Mouse (Mus musculus) forebrain, embryonic 10.5 days (tissue): ENCODE measurements at regions not wholly inside any gene's neighbourhood (a gene's known extent, or its start where the extent isn't known, plus 50 kb on each side); places are given as distances from the start of the nearest gene placed in this dataset.

Experiments
- DNase-seq: peaks from one replicate; pipeline ENCODE4 v3.0.0-alpha.2; 2017; ENCODE audit warnings: low spot score; ENCODE audit errors: extremely low spot score
- H3K27ac ChIP-seq: fragments of 300-500 bp; sonication (generic); 2 replicates; pipeline ENCODE4 v1.5.1; 2016; ENCODE audit warnings: mild to moderate bottlenecking
- H3K27me3 ChIP-seq: fragments of 300-500 bp; sonication (generic); 2 replicates; pipeline ENCODE4 v1.6.1; 2016; ENCODE audit warnings: mild to moderate bottlenecking; ENCODE audit not compliant: poor library complexity, severe bottlenecking
- H3K36me3 ChIP-seq: fragments of 300-500 bp; sonication (generic); replicated peaks from 2 replicates; pipeline ENCODE4 v1.6.1; 2016; ENCODE audit warnings: mild to moderate bottlenecking, moderate library complexity
- H3K4me1 ChIP-seq: fragments of 300-500 bp; sonication (generic); 2 replicates; pipeline ENCODE4 v1.6.1; 2016
- H3K4me3 ChIP-seq: fragments of 300-500 bp; sonication (generic); 2 replicates; pipeline ENCODE4 v1.5.1; 2016; ENCODE audit warnings: mild to moderate bottlenecking, moderate library complexity
- H3K9me3 ChIP-seq: fragments of 300-500 bp; sonication (generic); 2 replicates; pipeline ENCODE4 v1.6.1; 2016; ENCODE audit warnings: mild to moderate bottlenecking, moderate library complexity
- WGBS: fragments of 180-500 bp; shearing (Covaris S2); methylation state at CpG from one replicate; pipeline ENCODE4 v1.1.7; 2016; 5-methylcytosine and 5-hydroxymethylcytosine counted together

DNA sequence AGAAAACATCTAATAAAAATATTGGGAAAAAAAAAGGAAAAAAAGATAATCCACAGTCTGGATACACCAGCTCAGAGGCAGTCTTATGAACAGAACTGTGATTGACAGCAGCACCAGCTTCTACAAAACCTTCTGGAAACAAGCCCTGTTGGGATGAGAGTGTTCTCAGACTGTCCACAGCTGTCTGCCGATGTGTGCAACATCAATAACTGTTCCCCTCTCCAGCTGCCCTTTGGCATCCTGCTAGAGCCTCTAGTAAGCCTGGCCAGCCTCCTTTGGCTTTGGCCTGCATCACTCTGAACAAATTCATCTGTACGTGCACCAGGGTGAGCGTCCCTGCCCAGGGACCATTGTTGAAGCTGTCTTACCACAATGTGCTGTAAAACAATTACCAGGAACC lies 137.0 kb upstream of the Irs2 start:
- 91% methylated on average over 3 of the region's 3 CpGs for WGBS
- DNase-seq = no peak
- H3K4me1 ChIP-seq = no peaks in the 10 kb centered on the region
- no peak overlapping the region for H3K4me3 ChIP-seq
- H3K27me3 ChIP-seq = no peaks in the 10 kb centered on the region
- H3K36me3 ChIP-seq = no peaks in the 10 kb centered on the region
- no peaks in the 10 kb centered on the region for H3K9me3 ChIP-seq
- no peak overlapping the region for H3K27ac ChIP-seq

DNA sequence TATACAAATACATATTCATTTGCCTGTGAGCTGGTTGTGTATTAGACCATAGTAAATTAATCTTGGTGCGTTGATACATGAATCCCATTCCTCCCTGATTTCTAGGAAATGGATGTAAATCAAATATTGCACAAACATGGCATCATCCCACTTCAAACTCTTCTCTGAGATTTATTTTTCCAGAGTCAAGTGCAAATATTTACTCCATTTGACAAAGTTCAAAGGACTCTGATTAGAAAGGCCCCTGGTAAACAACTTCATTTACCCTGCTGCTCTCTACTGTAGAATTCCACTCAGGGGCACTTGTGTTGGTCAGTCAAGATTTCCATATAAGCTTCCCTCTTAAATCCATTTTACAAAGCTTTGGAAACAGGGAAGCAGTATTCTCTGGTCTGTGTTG lies 132.3 kb upstream of the Irs2 start:
- DNase-seq = no peak
- WGBS = 88% methylated on average over 1 of the region's 1 CpGs
- H3K36me3 ChIP-seq = no peaks in the 10 kb centered on the region
- no peaks in the 10 kb centered on the region for H3K27me3 ChIP-seq
- no peak overlapping the region for H3K27ac ChIP-seq
- no peaks in the 10 kb centered on the region for H3K9me3 ChIP-seq
- no peak overlapping the region for H3K4me3 ChIP-seq
- H3K4me1 ChIP-seq = no peaks in the 10 kb centered on the region

DNA sequence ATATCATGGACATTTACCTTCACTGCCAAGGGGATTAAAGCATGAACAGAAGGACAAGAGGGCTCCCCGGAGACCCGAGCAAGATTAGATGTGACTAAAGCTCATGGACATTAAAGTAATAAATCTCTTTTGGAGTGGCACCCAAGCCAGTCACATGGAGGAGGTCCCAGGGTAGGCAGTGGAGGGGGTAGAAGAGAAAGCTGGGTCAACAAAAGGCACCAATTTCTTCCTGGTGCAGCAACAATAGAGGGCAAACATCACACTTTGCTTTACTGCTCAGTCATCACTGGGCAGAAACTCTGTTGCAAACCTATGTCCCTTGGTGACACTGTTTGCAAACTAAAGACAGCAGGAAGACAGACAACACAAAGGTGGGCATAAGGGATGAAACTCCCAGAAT lies 131.0 kb upstream of the Irs2 start:
- H3K4me1 ChIP-seq = no peaks in the 10 kb centered on the region
- 87% methylated on average over 2 of the region's 2 CpGs for whole genome bisulfite sequencing
- H3K4me3 ChIP-seq = no peak overlapping the region
- no peak overlapping the region for H3K27ac ChIP-seq
- no peak for DNase-seq
- H3K9me3 ChIP-seq = no peaks in the 10 kb centered on the region
- H3K27me3 ChIP-seq = no peaks in the 10 kb centered on the region
- no peaks in the 10 kb centered on the region for H3K36me3 ChIP-seq

DNA sequence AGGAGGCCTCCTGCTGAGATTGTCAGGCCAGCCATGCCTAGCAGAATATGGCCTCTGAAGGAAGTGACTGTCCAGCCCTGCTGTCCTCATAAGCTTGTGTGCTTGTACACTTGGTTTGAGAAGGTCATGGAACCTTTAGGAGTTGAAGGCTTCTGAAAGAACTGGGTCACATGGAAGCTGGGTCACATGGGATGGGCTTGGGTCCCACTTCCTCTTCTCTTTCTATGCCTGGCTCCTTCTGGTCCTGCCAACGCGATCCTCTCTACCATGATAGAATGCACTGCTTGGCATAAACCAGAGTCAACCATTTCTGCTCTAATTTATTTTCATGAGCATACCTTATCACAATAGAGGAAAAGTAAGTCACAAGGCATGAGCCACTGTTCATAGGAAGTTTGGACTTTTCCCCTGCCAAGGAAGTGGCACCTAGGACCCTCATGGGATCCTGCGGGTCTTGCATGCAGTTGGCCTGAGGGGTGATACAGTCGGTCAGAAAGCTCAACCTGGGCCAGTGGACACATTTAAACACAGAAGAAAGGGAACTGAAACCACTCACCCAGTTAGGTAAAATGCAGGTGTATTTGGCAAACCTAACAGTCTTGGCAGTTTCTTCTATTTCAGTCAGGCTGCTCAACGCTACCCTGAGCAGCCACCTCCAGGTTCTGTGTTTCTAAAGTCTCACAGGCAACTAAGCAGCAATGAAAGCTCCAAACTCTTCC lies 130.2 kb upstream of the Irs2 start:
- Histone ChIP-seq H3K27me3 (no peaks in the 10 kb centered on the region), H3K9me3 (no peaks in the 10 kb centered on the region), H3K4me3 (no peak overlapping the region), H3K36me3 (no peaks in the 10 kb centered on the region), H3K27ac (no peak overlapping the region), H3K4me1 (no peaks in the 10 kb centered on the region)
- no peak for DNase-seq
- WGBS = 96% methylated on average over 5 of the region's 5 CpGs

DNA sequence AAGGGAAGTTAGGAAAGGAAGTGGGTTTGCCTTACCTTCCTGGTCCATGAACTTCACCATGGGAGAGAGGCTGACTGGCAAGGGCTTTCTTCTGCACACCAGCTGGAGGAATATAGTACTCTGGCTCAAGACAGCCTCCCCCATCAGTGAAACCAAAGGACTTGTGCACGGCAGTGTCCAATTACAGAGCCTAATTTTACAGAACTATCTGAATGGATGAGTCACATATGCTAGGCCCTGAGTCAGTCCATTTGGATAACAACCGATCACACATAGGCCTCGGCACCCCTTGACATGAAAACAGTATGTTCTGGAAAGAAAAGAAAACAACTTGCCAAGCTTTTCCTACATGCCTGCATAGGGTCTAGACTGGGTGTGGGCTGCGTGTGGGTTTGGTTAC lies 128.3 kb upstream of the Irs2 start:
- no peaks in the 10 kb centered on the region for H3K9me3 ChIP-seq
- H3K27ac ChIP-seq = no peak overlapping the region
- 94% methylated on average over 4 of the region's 4 CpGs for WGBS

DNA sequence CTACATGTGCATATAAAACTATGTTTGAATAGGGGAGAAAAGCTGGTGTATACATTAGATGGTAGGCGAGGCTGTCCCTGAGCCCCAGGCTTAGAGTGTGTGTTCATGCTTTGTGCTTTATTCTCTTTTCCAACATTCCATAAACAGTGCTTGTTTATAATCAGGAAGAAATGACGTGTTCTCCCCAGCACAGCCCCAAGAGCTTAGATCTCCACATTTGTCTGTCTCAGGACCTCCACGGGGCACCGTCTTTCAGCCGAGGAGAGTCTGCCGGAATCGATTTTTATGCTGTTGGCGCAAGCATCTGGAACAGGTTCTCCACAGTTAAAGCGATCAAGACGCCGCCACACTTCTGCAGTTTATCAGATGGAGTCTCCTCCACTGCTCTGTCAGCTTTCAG lies 126.9 kb upstream of the Irs2 start:
- WGBS = 82% methylated on average over 11 of the region's 11 CpGs
- Histone ChIP-seq H3K36me3 (no peaks in the 10 kb centered on the region), H3K9me3 (no peaks in the 10 kb centered on the region), H3K27ac (no peak overlapping the region), H3K27me3 (no peaks in the 10 kb centered on the region), H3K4me3 (no peak overlapping the region), H3K4me1 (no peaks in the 10 kb centered on the region)
- peak; percentile 16 for DNase-seq

More for the DNA sequence above, 128.3 kb upstream of the Irs2 start:
- Histone ChIP-seq H3K4me1 (no peaks in the 10 kb centered on the region), H3K36me3 (no peaks in the 10 kb centered on the region), H3K27me3 (no peaks in the 10 kb centered on the region), H3K4me3 (no peak overlapping the region)
- DNase-seq = no peak

- H3K9me3 ChIP-seq = no peaks in the 10 kb centered on the region
- no peak overlapping the region for H3K4me3 ChIP-seq
- H3K27me3 ChIP-seq = no peaks in the 10 kb centered on the region
- no peaks in the 10 kb centered on the region for H3K4me1 ChIP-seq
- no peaks in the 10 kb centered on the region for H3K36me3 ChIP-seq
- DNase-seq = no peak
- no peak overlapping the region for H3K27ac ChIP-seq
- 91% methylated on average over 4 of the region's 4 CpGs for WGBS
Observed at GRCm38 (mm10) chr8:11134562-11134961, 126.3 kb upstream of the Irs2 start.

GRCm38 (mm10) chr8:11119030-11119634 lies 110.9 kb upstream of the Irs2 start:
- H3K9me3 ChIP-seq = peaks cover 5% of the 10 kb centered on the region; the same call in 1 of the 2 replicates
- 55% methylated on average over 5 of the region's 5 CpGs for WGBS
- no peaks in the 10 kb centered on the region for H3K36me3 ChIP-seq
- H3K4me3 ChIP-seq = no peak overlapping the region
- H3K27me3 ChIP-seq = peaks cover 92% of the 10 kb centered on the region
- peaks cover 7% of the 10 kb centered on the region for H3K4me1 ChIP-seq
- DNase-seq = no peak
- no peak overlapping the region for H3K27ac ChIP-seq

DNA sequence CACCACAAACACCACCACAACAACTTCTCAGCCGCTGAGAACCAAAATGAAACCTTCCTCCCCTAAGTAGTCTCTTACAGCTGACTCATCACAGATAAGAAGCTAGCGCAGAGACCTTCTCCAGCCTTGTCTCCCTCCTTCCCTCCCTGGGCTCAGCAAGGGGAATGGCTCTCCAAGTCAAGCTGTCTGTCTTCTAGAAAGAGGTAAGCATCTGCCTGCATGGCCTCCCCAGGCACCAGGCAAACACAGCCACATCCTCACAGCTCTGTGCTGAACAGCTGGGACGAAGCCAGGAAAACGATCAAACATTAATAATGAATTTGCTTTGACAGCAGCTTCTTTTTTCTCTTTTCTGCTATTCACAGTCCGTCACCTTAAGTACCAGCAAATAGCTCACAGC lies 108.3 kb upstream of the Irs2 start:
- Histone ChIP-seq H3K9me3 (no peaks in the 10 kb centered on the region), H3K4me3 (no peak overlapping the region), H3K27me3 (peaks cover 79% of the 10 kb centered on the region), H3K27ac (no peak overlapping the region), H3K36me3 (no peaks in the 10 kb centered on the region), H3K4me1 (peaks cover 7% of the 10 kb centered on the region)
- WGBS = 86% methylated on average over 5 of the region's 5 CpGs
- no peak for DNase-seq

GRCm38 (mm10) chr8:11115210-11115609 lies 107.0 kb upstream of the Irs2 start:
- no peak for DNase-seq
- Histone ChIP-seq H3K4me1 (peaks cover 7% of the 10 kb centered on the region), H3K27ac (no peak overlapping the region), H3K4me3 (no peak overlapping the region), H3K27me3 (peaks cover 66% of the 10 kb centered on the region), H3K36me3 (no peaks in the 10 kb centered on the region), H3K9me3 (no peaks in the 10 kb centered on the region)
- 64% methylated on average over 6 of the region's 6 CpGs for WGBS

- no peak for DNase-seq
- Histone ChIP-seq H3K27ac (no peak overlapping the region), H3K9me3 (no peaks in the 10 kb centered on the region), H3K27me3 (peaks cover 59% of the 10 kb centered on the region), H3K36me3 (no peaks in the 10 kb centered on the region), H3K4me1 (peaks cover 6% of the 10 kb centered on the region), H3K4me3 (no peak overlapping the region)
- WGBS = 76% methylated on average over 8 of the region's 8 CpGs
Observed at GRCm38 (mm10) chr8:11114531-11114930, 106.3 kb upstream of the Irs2 start.

GRCm38 (mm10) chr8:11112908-11113532 lies 104.8 kb upstream of the Irs2 start:
- Histone ChIP-seq H3K36me3 (no peaks in the 10 kb centered on the region), H3K27ac (no peak overlapping the region), H3K4me1 (no peaks in the 10 kb centered on the region), H3K4me3 (no peak overlapping the region), H3K9me3 (no peaks in the 10 kb centered on the region), H3K27me3 (peaks cover 47% of the 10 kb centered on the region)
- 83% methylated on average over 7 of the region's 7 CpGs for WGBS
- DNase-seq = no peak

DNA sequence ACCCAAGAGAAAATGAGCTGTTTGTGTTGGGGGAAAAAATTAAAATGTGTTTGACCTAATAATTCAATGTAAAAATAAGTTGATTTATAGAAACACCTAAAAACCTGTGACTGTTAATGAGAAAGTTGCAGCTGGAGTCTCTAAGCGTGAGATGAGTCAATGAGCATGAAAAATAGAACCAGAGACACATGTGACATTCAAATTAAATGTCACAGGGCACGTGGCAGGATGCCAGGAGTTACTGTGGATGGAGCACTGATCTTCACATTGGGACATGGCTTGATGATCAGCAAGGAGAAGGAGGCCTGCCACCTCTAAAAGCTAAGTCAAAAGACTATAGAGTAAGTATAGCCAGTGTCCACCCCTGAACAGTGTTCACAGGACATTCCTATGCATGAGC lies 103.7 kb upstream of the Irs2 start:
- H3K4me3 ChIP-seq = no peak overlapping the region
- H3K36me3 ChIP-seq = no peaks in the 10 kb centered on the region
- H3K27me3 ChIP-seq = peaks cover 37% of the 10 kb centered on the region
- no peak overlapping the region for H3K27ac ChIP-seq
- WGBS = 79% methylated on average over 2 of the region's 2 CpGs
- no peaks in the 10 kb centered on the region for H3K4me1 ChIP-seq
- H3K9me3 ChIP-seq = no peaks in the 10 kb centered on the region
- DNase-seq = no peak
